Mouse (Mus musculus) B cell, adult 2 months (primary cell): ENCODE data around the gene Vmn2r34.
"Not testable (repeated sequence)": the region's sequence is repeated elsewhere in the genome, so short reads cannot be mapped to it uniquely, and the experiment has no call there.

Experiments used
- DNase-seq, 2 experiments: peaks; one replicate each; pipeline ENCODE4 v3.0.0; 2022

The Vmn2r34 gene

DNA sequence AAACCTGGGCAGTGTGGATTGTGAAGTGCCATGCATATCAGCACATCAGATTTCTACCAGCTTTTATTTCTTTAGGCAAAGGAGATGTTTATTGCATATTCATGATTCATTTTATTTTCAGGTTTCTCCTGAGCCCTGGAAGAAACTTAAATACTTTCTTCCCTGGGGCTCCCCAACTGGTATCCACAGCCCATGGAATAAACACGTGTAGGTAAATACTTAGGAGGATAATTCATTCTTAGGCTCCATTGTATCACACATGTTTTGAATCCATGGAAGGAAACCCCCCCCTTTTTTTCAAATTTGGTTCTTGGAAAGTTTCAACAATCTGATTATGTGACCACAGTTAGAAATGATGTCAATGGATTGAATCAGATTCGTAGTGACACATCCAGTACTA is at the start of gene Vmn2r34:
TSS of gene Vmn2r34 (minus strand) at position 101 of the 400 bp plus-strand sequence.
- not testable (repeated sequence) for DNase-seq

DNA sequence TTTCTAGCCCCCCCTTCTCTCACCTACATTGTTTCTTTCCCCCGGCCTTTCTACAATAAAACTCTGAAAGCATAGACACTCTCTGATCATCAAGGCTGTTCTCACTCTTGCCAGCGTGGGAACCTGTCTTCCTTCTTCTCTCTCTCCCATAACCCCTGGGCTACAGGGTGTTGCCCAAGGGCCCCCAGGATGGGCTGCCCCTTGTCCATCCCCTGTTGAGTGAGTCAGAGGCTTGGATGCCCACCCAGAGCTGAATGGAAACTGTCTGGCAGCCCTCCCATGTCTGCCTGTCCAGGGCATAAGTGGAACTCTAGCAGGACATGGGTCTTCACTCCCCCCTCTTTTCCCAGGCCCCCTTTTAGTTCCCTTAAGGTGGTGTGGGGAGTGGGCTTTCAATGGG is 15.3 kb downstream of the Vmn2r34 start:
- not testable (repeated sequence) for DNase-seq
